Mouse (Mus musculus): ENCODE results near the gene Eps8. TPM values are rescaled to one million over a fixed set of nuclear protein-coding genes. Genes with fewer than 3 reads are reported as not detected.
A peak's percentile ranks its signal among the peaks of the same experiment; 100 is the strongest.

The Eps8 gene
- polyA plus RNA-seq, 1 experiment from 2014 or later, result 16.2 TPM

DNA sequence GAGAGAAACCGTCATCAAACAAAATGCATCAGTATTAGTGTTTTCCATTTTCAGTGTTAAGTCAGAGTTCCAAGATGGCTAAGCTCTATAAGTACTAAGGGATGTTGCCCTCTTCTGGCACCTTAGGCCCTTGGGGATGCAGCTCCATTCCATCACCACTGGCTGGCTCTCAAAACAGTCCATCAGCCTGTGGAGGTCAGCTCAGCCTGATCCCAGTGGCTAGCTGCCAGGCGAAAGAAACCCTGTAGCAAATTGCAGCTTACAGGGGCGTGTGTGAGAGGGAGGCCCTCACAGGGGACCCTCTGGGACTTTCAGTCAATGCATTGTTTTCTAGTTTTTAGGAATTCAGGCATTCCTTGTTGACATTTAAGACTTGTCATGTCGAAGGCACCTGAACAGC, 40.8 kb downstream of the Eps8 start:
- no peaks in the 10 kb centered on the region for H3K9me3 ChIP-seq (replicated peaks)
- H3K4me1 ChIP-seq (replicated peaks), result peaks cover 9% of the 10 kb centered on the region; the same call in 1 of the 2 replicates
- H3K4me2 ChIP-seq, result no peak overlapping the region
- H3K36me3 ChIP-seq, result no peaks in the 10 kb centered on the region
- no peak for ATAC-seq (ENCODE audit: insufficient number of reproducible peaks, low FRiP score)
- H3K9ac ChIP-seq, result no peak overlapping the region
- no peaks in the 10 kb centered on the region for H3K27me3 ChIP-seq (replicated peaks)
- H3K4me3 ChIP-seq, result no peak overlapping the region
- WGBS, result 57% methylated on average over 4 of the region's 4 CpGs
- H3K27ac ChIP-seq (ENCODE audit: poor library complexity, severe bottlenecking), result no peak overlapping the region

DNA sequence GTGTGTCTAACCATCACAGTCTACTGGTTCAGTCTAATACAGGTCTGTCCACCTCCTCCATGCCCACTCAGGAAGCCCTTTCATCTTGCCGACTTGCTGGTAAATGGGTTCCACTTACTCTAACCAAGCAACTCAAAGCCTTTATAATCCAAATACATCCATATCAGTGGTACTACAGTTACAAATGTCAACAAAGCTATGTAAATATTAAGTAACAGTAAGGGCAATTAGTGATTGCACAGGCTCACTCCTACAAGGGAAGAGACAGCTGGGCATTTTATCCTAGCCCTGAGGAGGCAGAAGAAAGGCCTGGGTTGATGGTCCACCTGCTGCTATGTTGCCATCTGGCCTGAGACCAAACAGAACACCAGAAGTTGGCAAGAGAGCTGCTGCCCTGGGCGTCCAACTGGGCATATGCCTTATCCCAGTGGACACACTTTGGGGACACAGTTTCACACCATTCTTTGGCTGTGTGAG, 42.6 kb downstream of the Eps8 start:
- Histone ChIP-seq H3K27ac (ENCODE audit: poor library complexity, severe bottlenecking) (no peak overlapping the region), H3K4me1 (replicated peaks) (peaks cover 9% of the 10 kb centered on the region; the same call in 1 of the 2 replicates), H3K27me3 (replicated peaks) (no peaks in the 10 kb centered on the region), H3K9ac (no peak overlapping the region), H3K4me3 (no peak overlapping the region), H3K9me3 (replicated peaks) (no peaks in the 10 kb centered on the region), H3K4me2 (no peak overlapping the region), H3K36me3 (no peaks in the 10 kb centered on the region)
- ATAC-seq (ENCODE audit: insufficient number of reproducible peaks, low FRiP score), result no peak
- WGBS, result 70% methylated on average over 2 of the region's 2 CpGs

DNA sequence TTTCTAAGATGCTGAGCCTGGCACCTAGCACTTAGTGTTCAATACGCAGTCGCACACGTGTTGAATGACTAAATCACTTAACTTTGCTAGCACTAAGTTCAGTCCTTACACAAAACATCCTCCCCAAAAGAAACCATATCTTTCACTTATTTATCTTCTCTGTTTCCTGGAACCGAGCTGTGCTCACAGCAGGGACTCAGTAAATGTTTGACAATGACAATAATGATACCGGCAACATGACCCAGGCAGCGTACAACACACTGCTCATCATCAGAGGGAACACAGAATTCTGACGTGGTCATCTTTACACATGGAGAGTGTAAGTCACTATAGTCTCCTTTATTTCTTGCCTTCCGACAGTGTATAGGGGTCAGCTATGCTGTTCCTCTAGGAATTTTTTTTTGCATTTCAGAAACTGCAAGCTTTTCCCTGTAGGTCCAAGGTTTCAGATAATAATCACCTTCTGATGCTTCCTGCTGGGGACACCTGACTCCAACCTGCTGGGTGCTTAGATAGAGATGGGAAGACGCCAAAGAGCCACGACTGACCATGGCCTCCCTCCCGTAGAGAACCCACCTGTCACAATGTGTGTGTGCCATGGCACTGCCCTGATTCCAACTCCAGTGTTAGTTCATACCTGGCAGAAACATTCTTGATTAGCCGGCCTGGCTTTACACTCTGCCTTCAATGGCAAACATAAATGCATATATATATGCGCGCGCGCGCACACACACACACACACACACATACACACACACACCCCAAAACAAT, 46.3 kb downstream of the Eps8 start:
- WGBS, result 84% methylated on average over 17 of the region's 17 CpGs
- H3K9ac ChIP-seq, result no peak overlapping the region
- no peaks in the 10 kb centered on the region for H3K27me3 ChIP-seq (replicated peaks)
- H3K36me3 ChIP-seq, result no peaks in the 10 kb centered on the region
- peaks cover 4% of the 10 kb centered on the region; the same call in 1 of the 2 replicates for H3K4me1 ChIP-seq (replicated peaks)
- no peaks in the 10 kb centered on the region for H3K9me3 ChIP-seq (replicated peaks)
- ATAC-seq (ENCODE audit: insufficient number of reproducible peaks, low FRiP score), result no peak
- no peak overlapping the region for H3K4me2 ChIP-seq
- no peak overlapping the region for H3K27ac ChIP-seq (ENCODE audit: poor library complexity, severe bottlenecking)
- no peak overlapping the region for H3K4me3 ChIP-seq

DNA sequence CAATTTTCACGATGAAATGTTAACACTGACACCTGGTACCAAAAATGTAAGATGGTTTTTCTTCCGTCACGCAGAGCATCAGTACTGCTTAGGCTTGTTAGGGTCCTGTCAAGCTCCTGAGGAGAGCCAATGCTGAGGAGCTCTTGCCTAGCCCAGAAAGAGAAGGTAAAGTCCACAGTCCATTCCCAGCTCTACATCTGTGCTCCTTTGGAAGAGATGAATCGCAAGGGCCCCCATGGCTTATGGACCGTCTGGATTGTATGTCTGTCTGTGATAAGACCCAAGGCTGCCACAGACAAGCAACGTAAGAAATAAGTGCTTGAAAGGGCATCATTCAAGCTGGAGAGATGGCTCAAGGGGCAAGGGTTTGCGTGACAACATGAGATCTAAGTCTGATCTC, 48.1 kb downstream of the Eps8 start:
- Histone ChIP-seq H3K4me1 (replicated peaks) (no peaks in the 10 kb centered on the region), H3K4me2 (no peak overlapping the region), H3K27me3 (replicated peaks) (no peaks in the 10 kb centered on the region), H3K9ac (no peak overlapping the region), H3K4me3 (no peak overlapping the region), H3K27ac (ENCODE audit: poor library complexity, severe bottlenecking) (no peak overlapping the region), H3K36me3 (peaks cover 4% of the 10 kb centered on the region; the same call in 1 of the 2 replicates), H3K9me3 (replicated peaks) (no peaks in the 10 kb centered on the region)
- WGBS, result 76% methylated on average over 7 of the region's 7 CpGs
- no peak for ATAC-seq (ENCODE audit: insufficient number of reproducible peaks, low FRiP score)

DNA sequence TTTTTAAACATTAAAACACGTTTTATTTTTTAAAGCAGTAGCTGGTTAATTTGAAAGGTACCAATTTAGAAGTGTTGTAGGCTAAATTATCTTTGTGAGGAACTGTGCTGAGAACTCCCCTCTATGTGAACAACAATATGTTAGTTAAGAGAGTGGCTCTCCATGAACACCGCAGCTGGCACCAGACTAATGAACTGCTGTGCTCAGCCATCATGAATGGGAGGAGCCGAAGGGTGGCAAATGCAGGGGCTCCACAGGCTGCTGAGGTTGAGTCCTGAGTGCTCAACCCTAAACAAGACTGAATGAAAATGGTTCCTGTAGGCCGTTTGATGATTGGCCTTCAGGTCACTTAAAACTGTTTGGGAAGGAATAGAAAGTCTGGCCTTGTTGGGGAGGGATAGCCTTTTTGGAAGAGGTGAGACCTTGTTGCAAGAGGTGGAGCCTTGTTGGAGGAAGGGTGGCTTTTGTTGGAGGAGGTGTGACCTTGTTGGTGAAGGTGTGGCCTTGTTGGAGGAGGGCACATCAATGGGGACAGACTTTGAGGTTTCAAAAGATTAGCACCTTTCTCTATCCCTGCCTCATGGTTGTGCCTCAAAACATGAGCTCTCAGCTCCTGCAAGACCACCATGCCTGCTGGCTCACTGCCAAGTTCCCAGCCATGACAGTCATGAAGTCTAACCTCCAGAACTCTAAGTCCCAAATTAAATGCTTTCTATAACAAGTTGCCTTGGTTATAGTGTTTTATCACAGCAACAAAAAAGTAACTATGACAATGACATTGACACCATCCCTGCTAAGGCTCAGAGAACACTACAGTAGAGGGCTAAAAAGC, 50.0 kb downstream of the Eps8 start:
- Histone ChIP-seq H3K4me1 (replicated peaks) (no peaks in the 10 kb centered on the region), H3K9me3 (replicated peaks) (no peaks in the 10 kb centered on the region), H3K4me2 (no peak overlapping the region), H3K9ac (no peak overlapping the region), H3K4me3 (no peak overlapping the region), H3K27me3 (replicated peaks) (no peaks in the 10 kb centered on the region), H3K27ac (ENCODE audit: poor library complexity, severe bottlenecking) (no peak overlapping the region), H3K36me3 (peaks cover 4% of the 10 kb centered on the region; the same call in 1 of the 2 replicates)
- no peak for ATAC-seq (ENCODE audit: insufficient number of reproducible peaks, low FRiP score)
- WGBS, result 87% methylated on average over 4 of the region's 4 CpGs

DNA sequence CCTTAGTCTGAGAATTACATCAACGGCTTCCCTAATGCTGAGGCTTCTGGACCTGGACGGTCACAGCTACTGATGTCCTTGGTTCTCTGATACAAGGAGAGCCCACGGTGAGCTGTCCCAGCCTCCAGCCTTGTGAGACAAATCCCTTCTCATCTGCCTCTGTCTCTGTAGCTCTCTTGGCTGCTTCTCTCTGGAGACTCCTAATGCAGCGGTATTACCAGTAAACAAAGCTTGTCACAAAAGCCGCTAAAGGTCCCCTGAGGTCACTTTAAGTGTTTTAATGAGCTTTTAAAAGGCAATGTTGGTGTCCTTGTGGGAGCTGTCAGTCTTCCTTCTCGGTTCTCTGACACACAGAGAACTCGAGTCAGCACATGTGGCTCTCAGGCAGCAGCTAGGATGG, 56.4 kb downstream of the Eps8 start:
- Histone ChIP-seq H3K9me3 (replicated peaks) (peaks cover 3% of the 10 kb centered on the region), H3K27ac (ENCODE audit: poor library complexity, severe bottlenecking) (no peak overlapping the region), H3K9ac (no peak overlapping the region), H3K4me2 (no peak overlapping the region), H3K27me3 (replicated peaks) (no peaks in the 10 kb centered on the region), H3K4me1 (replicated peaks) (no peaks in the 10 kb centered on the region), H3K4me3 (no peak overlapping the region), H3K36me3 (peaks cover 4% of the 10 kb centered on the region; the same call in 1 of the 2 replicates)
- 42% methylated on average over 7 of the region's 7 CpGs for WGBS
- ATAC-seq (ENCODE audit: insufficient number of reproducible peaks, low FRiP score), result no peak

DNA sequence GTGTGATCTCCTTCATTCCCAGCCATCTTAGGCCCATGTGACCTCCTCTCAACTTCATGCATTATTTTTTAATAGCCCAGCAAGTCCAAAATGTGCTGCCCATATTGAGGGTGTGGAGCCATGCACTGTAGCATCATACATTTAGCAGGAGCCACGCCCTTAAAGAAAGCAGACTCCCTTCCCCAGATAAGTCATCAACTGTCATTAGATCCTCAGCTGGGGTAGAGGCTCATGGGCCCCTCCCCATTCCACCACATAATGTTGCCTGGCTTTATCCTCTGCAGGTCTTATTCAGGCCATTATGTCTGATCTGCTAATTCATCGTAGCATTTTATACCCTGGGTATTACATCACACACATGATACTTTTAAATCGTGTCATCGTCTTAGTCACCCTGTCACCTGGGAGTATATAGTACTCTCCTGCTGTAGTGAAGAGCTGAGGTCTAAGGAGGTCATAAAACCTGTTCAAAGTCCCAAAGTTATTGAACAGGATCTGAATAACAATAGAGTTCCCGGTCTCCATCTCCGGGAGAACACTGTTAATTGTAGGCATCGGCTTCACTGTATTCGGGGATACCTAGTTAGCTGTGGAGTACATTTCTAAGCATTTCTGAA, 57.1 kb downstream of the Eps8 start:
- ATAC-seq (ENCODE audit: insufficient number of reproducible peaks, low FRiP score), result peak; percentile 9; the same call in 1 of the 2 replicates
- Histone ChIP-seq H3K9me3 (replicated peaks) (peaks cover 3% of the 10 kb centered on the region), H3K36me3 (no peaks in the 10 kb centered on the region), H3K27ac (ENCODE audit: poor library complexity, severe bottlenecking) (no peak overlapping the region), H3K4me2 (no peak overlapping the region), H3K4me1 (replicated peaks) (no peaks in the 10 kb centered on the region), H3K27me3 (replicated peaks) (no peaks in the 10 kb centered on the region), H3K9ac (no peak overlapping the region), H3K4me3 (no peak overlapping the region)
- 85% methylated on average over 8 of the region's 8 CpGs for WGBS

DNA sequence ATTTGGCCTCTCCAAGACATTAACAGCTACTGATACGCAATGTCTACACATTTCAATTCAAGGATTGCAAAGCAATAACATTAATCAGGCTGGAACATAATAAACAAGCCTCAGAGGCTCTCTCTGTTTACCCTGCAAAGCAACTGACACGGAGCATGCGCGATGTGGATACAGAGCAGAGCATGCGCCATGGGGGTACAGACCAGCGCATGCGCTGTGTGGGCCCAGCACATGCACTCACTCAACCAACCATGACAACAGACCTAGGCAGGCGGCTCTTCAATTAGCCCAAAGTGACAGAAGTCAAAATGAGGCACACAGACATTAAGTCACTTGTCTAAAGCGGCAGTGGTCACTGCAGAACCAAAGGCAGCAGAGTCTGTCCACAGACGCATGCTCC, 62.1 kb downstream of the Eps8 start:
- Histone ChIP-seq H3K9me3 (replicated peaks) (peaks cover 3% of the 10 kb centered on the region), H3K4me2 (no peak overlapping the region), H3K9ac (no peak overlapping the region), H3K4me1 (replicated peaks) (no peaks in the 10 kb centered on the region), H3K27ac (ENCODE audit: poor library complexity, severe bottlenecking) (no peak overlapping the region), H3K4me3 (no peak overlapping the region), H3K27me3 (replicated peaks) (no peaks in the 10 kb centered on the region), H3K36me3 (no peaks in the 10 kb centered on the region)
- ATAC-seq (ENCODE audit: insufficient number of reproducible peaks, low FRiP score), result no peak
- 88% methylated on average over 10 of the region's 10 CpGs for WGBS

DNA sequence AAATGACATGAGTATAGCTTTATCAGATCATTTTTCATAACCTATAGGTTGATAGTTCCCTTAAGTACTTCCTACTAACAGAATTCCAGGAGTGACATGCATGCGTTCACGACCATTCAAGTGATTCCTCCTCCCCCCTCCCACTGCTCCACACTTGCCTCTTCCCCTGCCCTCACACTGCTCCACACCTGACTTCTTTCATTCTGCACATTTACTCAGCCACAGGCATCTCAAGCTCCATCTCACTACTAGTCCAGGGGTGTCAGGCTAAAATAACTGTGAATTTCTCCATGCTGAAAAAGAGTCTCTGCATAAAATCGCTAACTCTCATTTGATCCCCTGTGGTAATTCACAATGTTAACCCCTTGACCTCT, 65.4 kb downstream of the Eps8 start:
- H3K4me2 ChIP-seq, result no peak overlapping the region
- H3K27ac ChIP-seq (ENCODE audit: poor library complexity, severe bottlenecking), result no peak overlapping the region
- no peak overlapping the region for H3K4me3 ChIP-seq
- H3K9ac ChIP-seq, result no peak overlapping the region
- H3K27me3 ChIP-seq (replicated peaks), result no peaks in the 10 kb centered on the region
- H3K36me3 ChIP-seq, result no peaks in the 10 kb centered on the region
- ATAC-seq (ENCODE audit: insufficient number of reproducible peaks, low FRiP score), result no peak
- H3K4me1 ChIP-seq (replicated peaks), result no peaks in the 10 kb centered on the region
- H3K9me3 ChIP-seq (replicated peaks), result no peaks in the 10 kb centered on the region
- WGBS, result 77% methylated on average over 3 of the region's 3 CpGs

DNA sequence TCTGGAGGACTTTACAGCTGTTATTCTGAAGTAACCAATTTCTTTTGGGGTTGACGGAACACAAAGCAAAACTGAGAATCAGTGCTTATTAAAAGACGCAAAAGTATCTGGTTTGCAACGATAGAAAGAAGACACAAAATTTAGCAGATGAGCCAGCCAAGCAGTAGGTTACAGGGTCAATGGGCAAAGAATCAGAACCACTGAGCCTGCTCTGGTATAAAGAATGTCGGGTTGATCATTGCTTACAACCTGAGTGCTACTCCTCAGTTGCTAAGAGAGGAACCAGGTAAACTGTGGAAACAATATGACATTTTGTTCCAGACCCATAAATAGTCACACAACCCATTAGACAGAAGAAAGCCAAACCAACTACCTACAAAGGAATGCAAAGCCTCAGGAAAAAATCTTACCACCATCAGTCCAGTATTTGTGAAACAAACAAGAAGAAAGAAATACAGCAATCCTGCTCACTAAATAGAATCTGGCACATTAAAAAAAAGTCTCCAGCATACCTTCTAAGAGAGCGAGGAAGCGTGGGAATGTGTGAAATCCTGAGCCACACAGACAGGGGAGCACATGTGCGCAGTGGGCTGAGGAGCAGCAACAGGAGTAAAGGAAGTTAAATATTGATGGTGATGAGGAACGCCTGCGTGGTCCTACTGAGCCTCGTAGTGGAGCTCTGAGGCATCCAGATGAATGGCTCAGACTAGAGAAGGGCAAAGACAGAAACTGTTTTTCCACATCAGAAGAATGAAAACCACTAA, 66.0 kb downstream of the Eps8 start:
- H3K4me1 ChIP-seq (replicated peaks), result no peaks in the 10 kb centered on the region
- H3K9ac ChIP-seq, result no peak overlapping the region
- no peak overlapping the region for H3K4me2 ChIP-seq
- H3K36me3 ChIP-seq, result no peaks in the 10 kb centered on the region
- no peak overlapping the region for H3K4me3 ChIP-seq
- WGBS, result 83% methylated on average over 10 of the region's 10 CpGs
- no peak overlapping the region for H3K27ac ChIP-seq (ENCODE audit: poor library complexity, severe bottlenecking)
- H3K9me3 ChIP-seq (replicated peaks), result no peaks in the 10 kb centered on the region
- no peak for ATAC-seq (ENCODE audit: insufficient number of reproducible peaks, low FRiP score)
- H3K27me3 ChIP-seq (replicated peaks), result no peaks in the 10 kb centered on the region

Data from heart, embryonic 12.5 days (tissue).